Mouse (Mus musculus) cortical plate, adult 2 months (tissue): ENCODE measurements around the gene Abcc8.

Experiments used
- CTCF ChIP-seq: fragments of 200-500 bp; IDR thresholded peaks from 2 replicates; pipeline ENCODE4 v1.5.1; 2011; ENCODE audit warnings: mild to moderate bottlenecking, control low read depth, low read length; ENCODE audit not compliant: insufficient read depth; ENCODE audit errors: extremely low read depth
- POLR2A ChIP-seq: fragments of 200-500 bp; IDR thresholded peaks from 2 replicates; pipeline ENCODE4 v1.6.1; 2011; ENCODE audit warnings: mild to moderate bottlenecking, low read length, control low read depth; ENCODE audit not compliant: insufficient read depth; ENCODE audit errors: extremely low read depth

GRCm38 (mm10) chr7:46092803-46093202 lies 87.0 kb downstream of the Abcc8 start:
- no peak for TF ChIP-seq POLR2A
- no peak for TF ChIP-seq CTCF
